Mouse (Mus musculus) splenic B cell, adult 2 months (primary cell): ENCODE results near the gene Ift57.

Source experiments
- DNase-seq: peaks from one replicate; pipeline ENCODE4 v3.0.0-alpha.2; 2011; ENCODE audit warnings: low read depth, low spot score
- H3K27me3 ChIP-seq: 2 replicates; pipeline ENCODE4 v1.6.1; 2012; ENCODE audit warnings: mild to moderate bottlenecking, low read length, moderate library complexity, mixed read lengths; ENCODE audit not compliant: control insufficient read depth, poor library complexity, insufficient read depth, severe bottlenecking
- H3K36me3 ChIP-seq: 2 replicates; pipeline ENCODE4 v1.6.1; 2012; ENCODE audit warnings: mild to moderate bottlenecking, low read length, moderate library complexity, mixed read lengths; ENCODE audit not compliant: control insufficient read depth, poor library complexity, insufficient read depth, severe bottlenecking

Gene Ift57

GRCm38 (mm10) chr16:49723222-49723621 is 24.2 kb downstream of the Ift57 start:
- no peaks in the 10 kb centered on the region for H3K36me3 ChIP-seq
- no peaks in the 10 kb centered on the region for H3K27me3 ChIP-seq
- DNase-seq, result no peak

- Histone ChIP-seq H3K36me3 (no peaks in the 10 kb centered on the region), H3K27me3 (no peaks in the 10 kb centered on the region)
- peak; percentile 19 for DNase-seq
These were observed 25.2 kb downstream of the Ift57 start for GRCm38 (mm10) chr16:49724232-49724631.

GRCm38 (mm10) chr16:49724931-49725330 is 25.9 kb downstream of the Ift57 start:
- Histone ChIP-seq H3K36me3 (no peaks in the 10 kb centered on the region), H3K27me3 (no peaks in the 10 kb centered on the region)
- no peak for DNase-seq

- Histone ChIP-seq H3K36me3 (no peaks in the 10 kb centered on the region), H3K27me3 (no peaks in the 10 kb centered on the region)
- DNase-seq, result no peak
These were observed 26.4 kb downstream of the Ift57 start for GRCm38 (mm10) chr16:49725446-49725845.

- Histone ChIP-seq H3K36me3 (no peaks in the 10 kb centered on the region), H3K27me3 (no peaks in the 10 kb centered on the region)
- DNase-seq, result no peak
These were observed 27.2 kb downstream of the Ift57 start for GRCm38 (mm10) chr16:49726216-49726615.

GRCm38 (mm10) chr16:49726761-49727160 is 27.7 kb downstream of the Ift57 start:
- DNase-seq, result no peak

GRCm38 (mm10) chr16:49736536-49736935 is 37.5 kb downstream of the Ift57 start:
- no peaks in the 10 kb centered on the region for H3K36me3 ChIP-seq
- no peaks in the 10 kb centered on the region for H3K27me3 ChIP-seq
- no peak for DNase-seq

More at GRCm38 (mm10) chr16:49726761-49727160, 27.7 kb downstream of the Ift57 start:
- Histone ChIP-seq H3K27me3 (no peaks in the 10 kb centered on the region), H3K36me3 (no peaks in the 10 kb centered on the region)

- DNase-seq, result no peak
- no peaks in the 10 kb centered on the region for H3K36me3 ChIP-seq
- H3K27me3 ChIP-seq, result no peaks in the 10 kb centered on the region
These were observed 48.3 kb downstream of the Ift57 start for GRCm38 (mm10) chr16:49747360-49747759.

GRCm38 (mm10) chr16:49752906-49753305 is 53.9 kb downstream of the Ift57 start:
- Histone ChIP-seq H3K36me3 (no peaks in the 10 kb centered on the region), H3K27me3 (no peaks in the 10 kb centered on the region)
- no peak for DNase-seq

GRCm38 (mm10) chr16:49753318-49753717 is 54.3 kb downstream of the Ift57 start:
- Histone ChIP-seq H3K27me3 (no peaks in the 10 kb centered on the region), H3K36me3 (no peaks in the 10 kb centered on the region)
- no peak for DNase-seq

GRCm38 (mm10) chr16:49760517-49761203 is 61.6 kb downstream of the Ift57 start:
- no peak for DNase-seq

GRCm38 (mm10) chr16:49761981-49762380 is 62.9 kb downstream of the Ift57 start:
- no peak for DNase-seq
- no peaks in the 10 kb centered on the region for H3K27me3 ChIP-seq
- H3K36me3 ChIP-seq, result no peaks in the 10 kb centered on the region

More at GRCm38 (mm10) chr16:49760517-49761203, 61.6 kb downstream of the Ift57 start:
- no peaks in the 10 kb centered on the region for H3K27me3 ChIP-seq
- H3K36me3 ChIP-seq, result no peaks in the 10 kb centered on the region

- DNase-seq, result peak; percentile 84
- H3K27me3 ChIP-seq, result no peaks in the 10 kb centered on the region
- no peaks in the 10 kb centered on the region for H3K36me3 ChIP-seq
These were observed 67.3 kb downstream of the Ift57 start for GRCm38 (mm10) chr16:49766326-49766725.

GRCm38 (mm10) chr16:49768491-49769031 is 69.5 kb downstream of the Ift57 start:
- no peaks in the 10 kb centered on the region for H3K36me3 ChIP-seq
- DNase-seq, result no peak
- no peaks in the 10 kb centered on the region for H3K27me3 ChIP-seq

GRCm38 (mm10) chr16:49769831-49770261 is 70.8 kb downstream of the Ift57 start:
- Histone ChIP-seq H3K27me3 (no peaks in the 10 kb centered on the region), H3K36me3 (no peaks in the 10 kb centered on the region)
- no peak for DNase-seq
